Mouse (Mus musculus): ENCODE measurements at regions not wholly inside any gene's neighbourhood (a gene's known extent, or its start where the extent isn't known, plus 50 kb on each side); places are given as distances from the start of the nearest gene placed in this dataset.

DNA sequence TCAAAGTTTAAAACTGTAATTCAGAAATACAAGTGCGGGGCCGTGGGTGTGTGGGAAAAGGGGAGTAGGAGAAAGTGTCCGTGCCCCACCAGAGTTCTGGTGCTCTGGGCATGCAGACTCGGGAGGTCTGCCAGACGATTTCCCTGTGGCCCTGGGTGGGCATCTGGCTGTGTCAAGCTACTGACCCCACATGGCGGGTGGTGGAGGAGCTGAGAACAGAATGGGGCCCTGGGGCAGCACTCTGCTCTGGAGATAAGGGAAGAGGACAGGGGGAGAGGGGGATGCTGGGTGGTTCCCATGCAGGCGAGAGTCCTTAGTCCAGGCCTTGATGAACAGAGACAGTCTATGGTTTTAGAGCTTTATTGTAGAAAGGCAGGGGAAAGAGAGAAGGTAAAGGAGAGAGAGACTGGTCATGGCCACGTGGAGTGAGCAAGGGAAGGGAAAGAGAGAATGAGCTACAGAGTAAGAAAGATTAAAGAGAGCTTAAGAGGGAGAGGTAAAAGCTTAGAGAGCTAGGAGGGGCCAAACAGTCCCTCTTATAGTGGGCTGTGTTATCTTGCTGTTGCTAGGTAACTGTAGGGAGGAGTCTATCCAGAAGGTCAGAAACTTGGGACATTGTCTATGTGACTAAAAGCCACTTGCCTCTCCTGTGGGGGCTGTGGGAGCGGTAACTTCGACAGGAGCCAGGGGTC, 104.9 kb downstream of the Cand1 start:
- Histone ChIP-seq H3K27ac (ENCODE audit: insufficient read depth, low read depth, low read length, poor library complexity, severe bottlenecking) (no peak overlapping the region), H3K4me3 (ENCODE audit: insufficient read depth in 1 of 2, low read depth in 1 of 2, low read length in 2 of 2, poor library complexity in 1 of 2, severe bottlenecking in 1 of 2) (no peak overlapping the region), H3K9me3 (ENCODE audit: control insufficient read depth, insufficient read depth, low read depth, low read length) (no peaks in the 10 kb centered on the region), H3K36me3 (ENCODE audit: control insufficient read depth, insufficient read depth, low read length, poor library complexity, severe bottlenecking) (no peaks in the 10 kb centered on the region), H3K9ac (ENCODE audit: insufficient read depth, low read depth, low read length, poor library complexity, severe bottlenecking) (no peak overlapping the region), H3K4me1 (ENCODE audit: control insufficient read depth in 2 of 2, insufficient read depth in 2 of 2, low read length in 2 of 2, poor library complexity in 1 of 2) (peaks cover 0 to 3% of the 10 kb centered on the region in 2 experiments; a peak in 2 of 4 replicates)
- no peak for TF ChIP-seq MAFK (IDR thresholded peaks at IDR 0.05; ENCODE audit: insufficient read depth, low read depth, low read length)
- TF ChIP-seq ZNF384 (IDR thresholded peaks at IDR 0.05; ENCODE audit: low read depth, low read length) = no peak
- TF ChIP-seq ZC3H11A (IDR thresholded peaks at IDR 0.05; ENCODE audit: borderline replicate concordance, low read depth, low read length) = no peak
- TF ChIP-seq HCFC1 (IDR thresholded peaks at IDR 0.05; ENCODE audit: borderline replicate concordance, insufficient read depth, low read length) = no peak
- TF ChIP-seq CHD2 (IDR thresholded peaks at IDR 0.05; ENCODE audit: low read depth, low read length) = no peak
- no peak for DNase-seq (ENCODE audit: low read depth, low spot score)
- in situ Hi-C loops (cut with MboI; ENCODE audit: low sequenced_read_pairs in 2 of 2, unreplicated experiment in 2 of 2) = no loop called here

DNA sequence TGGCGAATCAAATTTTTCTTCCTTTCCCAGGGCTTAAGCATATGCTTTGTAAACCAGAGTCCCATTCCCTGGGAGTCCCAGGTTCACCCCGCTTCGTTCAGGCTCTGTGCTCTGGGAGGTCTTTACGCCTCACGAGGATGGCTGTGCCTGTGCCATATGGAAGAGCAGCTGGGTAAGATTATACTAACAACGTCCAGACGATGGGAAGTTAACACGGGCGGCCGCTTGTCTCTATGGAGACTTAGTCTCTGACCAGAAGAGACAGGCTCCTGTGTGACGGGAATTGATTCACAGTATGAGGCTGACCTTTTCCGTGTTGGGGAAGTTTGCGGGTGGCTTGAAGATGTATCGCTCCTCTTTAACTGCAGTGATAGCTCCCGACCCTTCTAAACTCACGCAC, 107.9 kb downstream of the Cand1 start:
- H3K9ac ChIP-seq (ENCODE audit: insufficient read depth, low read depth, low read length, poor library complexity, severe bottlenecking) = no peak overlapping the region
- TF ChIP-seq ZNF384 (IDR thresholded peaks at IDR 0.05; ENCODE audit: low read depth, low read length) (no peak), MAFK (IDR thresholded peaks at IDR 0.05; ENCODE audit: insufficient read depth, low read depth, low read length) (no peak), HCFC1 (IDR thresholded peaks at IDR 0.05; ENCODE audit: borderline replicate concordance, insufficient read depth, low read length) (no peak), CHD2 (IDR thresholded peaks at IDR 0.05; ENCODE audit: low read depth, low read length) (no peak), ZC3H11A (IDR thresholded peaks at IDR 0.05; ENCODE audit: borderline replicate concordance, low read depth, low read length) (no peak)
- H3K9me3 ChIP-seq (ENCODE audit: control insufficient read depth, insufficient read depth, low read depth, low read length) = no peaks in the 10 kb centered on the region
- no peak overlapping the region for H3K27ac ChIP-seq (ENCODE audit: insufficient read depth, low read depth, low read length, poor library complexity, severe bottlenecking)
- no peak for DNase-seq (ENCODE audit: low read depth, low spot score)
- in situ Hi-C loops (cut with MboI; ENCODE audit: low sequenced_read_pairs in 2 of 2, unreplicated experiment in 2 of 2) = no loop called here
- H3K4me1 ChIP-seq (ENCODE audit: control insufficient read depth in 2 of 2, insufficient read depth in 2 of 2, low read length in 2 of 2, poor library complexity in 1 of 2) = peaks cover 0 to 3% of the 10 kb centered on the region in 2 experiments; a peak in 2 of 4 replicates
- no peaks in the 10 kb centered on the region for H3K36me3 ChIP-seq (ENCODE audit: control insufficient read depth, insufficient read depth, low read length, poor library complexity, severe bottlenecking)
- no peak overlapping the region; a peak in 1 of 4 replicates for H3K4me3 ChIP-seq (ENCODE audit: insufficient read depth in 1 of 2, low read depth in 1 of 2, low read length in 2 of 2, poor library complexity in 1 of 2, severe bottlenecking in 1 of 2)

DNA sequence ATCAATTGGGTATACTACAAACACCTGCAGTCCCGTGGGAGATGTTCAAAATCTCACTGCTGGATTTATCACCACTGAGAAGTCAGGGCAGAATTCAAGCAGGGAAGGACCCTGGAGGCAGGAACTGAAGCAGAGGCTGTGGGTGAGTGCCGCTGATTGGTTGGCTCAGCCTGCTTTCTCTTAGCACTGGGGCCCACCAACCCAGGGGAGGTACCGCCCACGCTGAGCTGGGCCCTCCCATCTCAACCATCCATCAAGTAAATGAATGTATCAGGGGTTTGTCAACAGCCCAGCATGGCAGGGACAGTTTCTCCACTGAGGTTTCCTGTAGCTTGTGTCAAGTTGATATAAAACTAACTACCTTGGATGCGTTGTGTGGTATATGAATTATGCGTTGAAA, 109.2 kb downstream of the Cand1 start:
- no peaks in the 10 kb centered on the region for H3K9me3 ChIP-seq (ENCODE audit: control insufficient read depth, insufficient read depth, low read depth, low read length)
- no peak for TF ChIP-seq CHD2 (IDR thresholded peaks at IDR 0.05; ENCODE audit: low read depth, low read length)
- no peak for TF ChIP-seq ZNF384 (IDR thresholded peaks at IDR 0.05; ENCODE audit: low read depth, low read length)
- no peak for TF ChIP-seq HCFC1 (IDR thresholded peaks at IDR 0.05; ENCODE audit: borderline replicate concordance, insufficient read depth, low read length)
- TF ChIP-seq ZC3H11A (IDR thresholded peaks at IDR 0.05; ENCODE audit: borderline replicate concordance, low read depth, low read length) = no peak
- TF ChIP-seq MAFK (IDR thresholded peaks at IDR 0.05; ENCODE audit: insufficient read depth, low read depth, low read length) = no peak
- peaks cover 0 to 3% of the 10 kb centered on the region in 2 experiments; a peak in 2 of 4 replicates for H3K4me1 ChIP-seq (ENCODE audit: control insufficient read depth in 2 of 2, insufficient read depth in 2 of 2, low read length in 2 of 2, poor library complexity in 1 of 2)
- H3K27ac ChIP-seq (ENCODE audit: insufficient read depth, low read depth, low read length, poor library complexity, severe bottlenecking) = no peak overlapping the region
- no peak overlapping the region for H3K9ac ChIP-seq (ENCODE audit: insufficient read depth, low read depth, low read length, poor library complexity, severe bottlenecking)
- peak overlapping the region in 1 of 2 experiments; percentile 34; a peak in 1 of 4 replicates for H3K4me3 ChIP-seq (ENCODE audit: insufficient read depth in 1 of 2, low read depth in 1 of 2, low read length in 2 of 2, poor library complexity in 1 of 2, severe bottlenecking in 1 of 2)
- in situ Hi-C loops (cut with MboI; ENCODE audit: low sequenced_read_pairs in 2 of 2, unreplicated experiment in 2 of 2) = no loop called here
- H3K36me3 ChIP-seq (ENCODE audit: control insufficient read depth, insufficient read depth, low read length, poor library complexity, severe bottlenecking) = no peaks in the 10 kb centered on the region
- peak; percentile 56 for DNase-seq (ENCODE audit: low read depth, low spot score)

DNA sequence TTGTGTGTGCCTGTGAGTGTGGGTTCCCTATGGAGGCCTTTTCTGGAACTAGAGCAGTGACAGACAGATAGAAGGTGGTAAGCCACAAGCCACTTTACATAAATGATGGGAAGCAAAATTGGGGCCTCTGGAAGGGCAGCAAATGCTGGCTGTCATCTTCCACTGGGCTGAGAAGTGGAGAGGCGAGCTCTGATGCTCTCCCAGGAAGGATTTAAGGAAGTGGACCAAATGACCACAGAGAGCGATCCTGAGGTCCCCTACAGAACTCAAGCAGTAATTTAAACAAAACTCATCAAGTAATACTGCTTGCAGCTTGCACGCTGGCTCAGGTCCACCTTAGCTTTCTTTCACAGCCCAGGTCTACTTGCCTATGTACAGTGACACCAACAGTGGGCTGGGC, 111.8 kb downstream of the Cand1 start:
- Histone ChIP-seq H3K4me3 (ENCODE audit: insufficient read depth in 1 of 2, low read depth in 1 of 2, low read length in 2 of 2, poor library complexity in 1 of 2, severe bottlenecking in 1 of 2) (no peak overlapping the region), H3K9me3 (ENCODE audit: control insufficient read depth, insufficient read depth, low read depth, low read length) (no peaks in the 10 kb centered on the region), H3K27ac (ENCODE audit: insufficient read depth, low read depth, low read length, poor library complexity, severe bottlenecking) (no peak overlapping the region), H3K36me3 (ENCODE audit: control insufficient read depth, insufficient read depth, low read length, poor library complexity, severe bottlenecking) (no peaks in the 10 kb centered on the region), H3K4me1 (ENCODE audit: control insufficient read depth in 2 of 2, insufficient read depth in 2 of 2, low read length in 2 of 2, poor library complexity in 1 of 2) (peaks cover 0 to 3% of the 10 kb centered on the region in 2 experiments; a peak in 2 of 4 replicates), H3K9ac (ENCODE audit: insufficient read depth, low read depth, low read length, poor library complexity, severe bottlenecking) (no peak overlapping the region)
- in situ Hi-C loops (cut with MboI; ENCODE audit: low sequenced_read_pairs in 2 of 2, unreplicated experiment in 2 of 2) = no loop called here
- no peak for DNase-seq (ENCODE audit: low read depth, low spot score)
- no peak for TF ChIP-seq HCFC1 (IDR thresholded peaks at IDR 0.05; ENCODE audit: borderline replicate concordance, insufficient read depth, low read length)
- no peak for TF ChIP-seq ZNF384 (IDR thresholded peaks at IDR 0.05; ENCODE audit: low read depth, low read length)
- no peak for TF ChIP-seq ZC3H11A (IDR thresholded peaks at IDR 0.05; ENCODE audit: borderline replicate concordance, low read depth, low read length)
- no peak for TF ChIP-seq CHD2 (IDR thresholded peaks at IDR 0.05; ENCODE audit: low read depth, low read length)
- no peak for TF ChIP-seq MAFK (IDR thresholded peaks at IDR 0.05; ENCODE audit: insufficient read depth, low read depth, low read length)

Data from ES-E14 (cell line).